Mouse (Mus musculus): ENCODE results near the gene Obox3.
"Not testable (repeated sequence)": the region's sequence is repeated elsewhere in the genome, so short reads cannot be mapped to it uniquely, and the experiment has no call there.

The Obox3 gene
- long read RNA-seq, experiment 1, partial matches to known transcripts, result 0 of 1 reads
- long read RNA-seq, experiment 1, other reads (novel, unspliced or antisense), result 1 of 1 reads
- long read RNA-seq, experiment 2, result 0 reads

DNA sequence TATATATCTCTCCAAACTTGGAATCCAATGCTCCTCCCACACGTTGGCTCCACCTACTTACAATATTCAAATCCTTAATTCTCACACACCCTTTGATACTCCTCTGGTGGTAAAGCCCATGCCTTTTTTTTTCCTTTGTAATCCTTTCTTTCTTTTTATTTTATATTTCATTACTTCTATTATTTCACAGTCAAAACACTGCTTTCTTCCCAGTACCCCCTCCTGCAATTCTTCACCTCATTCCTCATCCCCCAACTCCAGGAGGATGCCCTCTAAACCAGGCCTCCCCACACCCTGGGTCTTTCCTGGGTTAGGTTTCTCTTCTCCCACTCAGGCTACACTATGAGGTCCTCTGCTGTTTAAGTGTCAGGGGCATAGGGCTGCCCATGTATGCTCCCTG is at the start of gene Obox3:
Obox3 (minus strand) TSS at position 101 of the 400 bp plus-strand sequence.
- intact Hi-C loops (cut with DNase I), result not testable (repeated sequence)

DNA sequence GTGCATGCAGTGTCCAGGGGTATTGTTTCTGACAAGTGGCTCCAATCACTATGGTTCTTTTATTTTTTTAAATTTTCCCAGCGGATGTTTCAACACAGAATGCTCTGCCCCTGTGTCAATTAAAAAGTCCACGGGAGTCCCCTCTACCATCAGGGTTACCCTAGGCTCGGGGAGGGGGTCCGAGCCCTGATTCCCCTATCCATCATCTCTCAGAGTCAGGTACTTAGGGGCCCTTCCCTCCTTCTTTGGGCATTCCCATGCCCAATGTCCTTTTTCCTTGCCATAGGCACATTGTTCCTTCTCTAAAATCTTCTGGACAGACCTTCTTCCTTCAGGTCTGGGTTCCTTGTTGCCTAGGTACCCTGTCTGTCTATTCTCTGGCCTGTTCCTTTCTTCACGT is 130.3 kb downstream of the Obox3 start:
- intact Hi-C loops (cut with DNase I), result not testable (repeated sequence)

All from adrenal gland (tissue).